Mouse (Mus musculus): ENCODE results near the gene Ifna2. TPM values are rescaled to one million over a fixed set of nuclear protein-coding genes. Genes with fewer than 3 reads are reported as not detected.

The Ifna2 gene
- polyA plus RNA-seq, 1 experiment from 2014 or later = not detected

DNA sequence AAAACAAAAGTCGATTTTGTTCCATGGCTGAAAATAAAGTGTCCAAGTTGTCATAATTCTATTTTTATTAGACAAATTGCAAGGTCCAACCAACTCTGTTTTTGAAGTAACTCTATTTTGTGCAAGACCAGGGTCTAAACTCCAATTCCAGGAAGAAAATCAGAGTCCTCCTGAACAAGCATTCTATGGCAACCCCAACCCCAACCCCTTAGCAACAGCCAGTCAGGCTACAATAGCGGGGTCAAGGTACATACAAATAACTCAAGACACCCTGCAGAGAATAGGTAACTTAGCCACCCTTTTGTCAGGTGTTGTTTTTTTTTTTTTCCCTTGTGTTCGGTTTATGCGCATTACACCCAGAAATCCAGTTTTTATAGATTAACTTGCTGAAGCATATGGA lies 14.0 kb upstream of the Ifna2 start:
- WGBS = 85% methylated on average over 4 of the region's 4 CpGs
- Histone ChIP-seq H3K27me3 (no peaks in the 10 kb centered on the region), H3K4me1 (no peaks in the 10 kb centered on the region), H3K9ac (no peak overlapping the region), H3K4me3 (no peak overlapping the region), H3K27ac (no peak overlapping the region), H3K4me2 (replicated peaks) (no peak overlapping the region), H3K36me3 (no peaks in the 10 kb centered on the region), H3K9me3 (replicated peaks) (no peaks in the 10 kb centered on the region)
- ATAC-seq (ENCODE audit: low FRiP score) = no peak

DNA sequence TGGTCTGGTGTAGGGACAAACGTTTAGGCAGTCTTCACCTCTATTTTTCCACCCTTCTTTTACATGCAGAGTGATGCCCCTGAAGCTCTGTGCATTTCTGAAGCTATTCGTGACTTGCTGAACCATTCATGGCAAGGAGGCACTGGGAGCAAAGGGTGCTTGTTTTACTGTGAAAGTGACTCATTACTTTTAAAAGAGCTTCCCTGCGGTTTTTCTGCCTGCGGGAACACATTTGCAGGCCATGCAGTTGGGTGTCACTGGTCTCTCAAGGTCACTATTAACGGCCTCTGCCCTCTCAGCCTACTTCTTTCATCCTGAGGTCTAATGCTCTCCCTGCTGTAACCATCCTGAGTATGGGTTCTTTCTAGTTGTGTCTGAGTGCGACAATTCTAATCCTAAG lies 13.4 kb upstream of the Ifna2 start:
- Histone ChIP-seq H3K9me3 (replicated peaks) (no peaks in the 10 kb centered on the region), H3K4me3 (no peak overlapping the region), H3K9ac (no peak overlapping the region), H3K27me3 (no peaks in the 10 kb centered on the region), H3K27ac (no peak overlapping the region), H3K4me1 (no peaks in the 10 kb centered on the region), H3K36me3 (no peaks in the 10 kb centered on the region), H3K4me2 (replicated peaks) (no peak overlapping the region)
- 61% methylated on average over 6 of the region's 6 CpGs for WGBS
- no peak for ATAC-seq (ENCODE audit: low FRiP score)

DNA sequence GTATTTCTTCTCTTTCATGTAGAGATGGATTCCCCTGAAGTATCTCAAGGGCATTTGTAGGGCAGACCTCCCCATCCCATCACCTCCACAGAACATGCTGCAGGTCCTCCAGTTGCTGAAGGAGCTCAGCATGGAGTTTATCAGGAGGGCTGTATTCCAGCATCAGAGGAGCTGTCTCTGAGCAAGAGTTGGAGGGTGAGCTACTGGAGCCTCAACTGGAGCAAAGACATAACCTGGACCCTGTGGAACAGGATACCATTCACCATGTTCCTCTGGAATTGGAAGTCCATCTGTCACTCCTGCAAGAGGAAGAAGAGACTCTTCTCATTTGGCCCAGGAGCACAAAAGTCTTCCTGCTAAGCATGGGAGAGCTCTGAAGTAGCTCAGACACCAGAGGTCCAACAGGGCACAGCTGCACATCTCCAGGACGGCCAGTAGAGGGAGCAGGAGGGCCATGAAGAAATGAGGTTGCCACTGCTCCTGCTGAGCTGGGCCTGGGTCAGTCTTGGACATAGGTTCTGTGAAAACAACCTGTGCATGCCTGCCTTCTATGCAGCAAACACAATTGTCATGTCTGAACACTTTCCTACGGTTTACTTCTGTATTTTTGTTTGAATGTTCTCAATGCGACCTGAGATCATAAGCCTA lies 12.6 kb upstream of the Ifna2 start:
- H3K36me3 ChIP-seq = no peaks in the 10 kb centered on the region
- H3K4me3 ChIP-seq = no peak overlapping the region
- H3K9ac ChIP-seq = no peak overlapping the region
- H3K4me2 ChIP-seq (replicated peaks) = no peak overlapping the region
- peak; percentile 71 for ATAC-seq (ENCODE audit: low FRiP score)
- H3K4me1 ChIP-seq = no peaks in the 10 kb centered on the region
- WGBS = 25% methylated on average over 3 of the region's 3 CpGs
- no peak overlapping the region for H3K27ac ChIP-seq
- H3K9me3 ChIP-seq (replicated peaks) = no peaks in the 10 kb centered on the region
- no peaks in the 10 kb centered on the region for H3K27me3 ChIP-seq

DNA sequence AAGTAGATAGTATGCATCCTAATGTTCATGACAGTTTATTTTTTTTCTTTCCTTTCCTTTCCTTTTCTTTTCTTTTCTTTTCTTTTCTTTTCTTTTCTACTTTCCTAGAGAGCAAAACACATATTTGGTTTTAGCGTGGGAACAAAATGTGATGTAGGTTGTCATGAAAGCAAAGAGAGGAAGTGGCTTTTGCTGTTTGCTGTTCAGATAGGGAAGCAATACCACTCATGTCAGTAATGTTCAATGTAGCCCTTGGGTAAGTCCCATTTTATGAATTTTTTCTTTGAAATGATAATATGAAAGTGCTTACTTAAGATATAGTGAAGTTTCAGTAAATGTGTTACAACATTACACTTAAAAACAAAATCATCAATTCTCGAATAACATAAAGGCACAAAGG lies 9.7 kb upstream of the Ifna2 start:
- Histone ChIP-seq H3K4me2 (replicated peaks) (no peak overlapping the region), H3K27me3 (no peaks in the 10 kb centered on the region), H3K9ac (no peak overlapping the region), H3K4me1 (no peaks in the 10 kb centered on the region), H3K9me3 (replicated peaks) (no peaks in the 10 kb centered on the region), H3K4me3 (no peak overlapping the region), H3K36me3 (no peaks in the 10 kb centered on the region), H3K27ac (no peak overlapping the region)
- WGBS = 92% methylated on average over 2 of the region's 2 CpGs
- ATAC-seq (ENCODE audit: low FRiP score) = no peak

DNA sequence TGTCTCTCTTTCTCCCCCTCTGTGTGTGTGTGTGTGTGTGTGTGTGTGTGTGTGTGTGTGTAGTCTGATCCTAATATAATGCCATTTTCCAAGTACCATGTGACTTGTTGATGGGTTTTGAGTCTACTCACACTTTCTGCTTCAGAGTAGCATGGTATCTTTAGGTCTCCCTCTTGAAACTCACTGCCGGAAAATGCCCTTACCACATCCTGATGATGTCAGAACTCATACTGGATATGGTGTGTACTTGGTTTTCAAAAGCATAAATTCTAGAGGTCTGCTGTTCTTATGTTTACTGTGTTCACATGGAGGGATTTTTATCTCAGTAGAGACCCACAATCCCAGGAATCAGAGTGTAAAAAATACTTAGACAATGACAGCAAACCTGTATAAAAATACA lies 8.8 kb upstream of the Ifna2 start:
- no peak for ATAC-seq (ENCODE audit: low FRiP score)
- no peaks in the 10 kb centered on the region for H3K36me3 ChIP-seq
- no peak overlapping the region for H3K9ac ChIP-seq
- no peak overlapping the region for H3K4me3 ChIP-seq
- 81% methylated on average over 1 of the region's 1 CpGs for WGBS
- no peaks in the 10 kb centered on the region for H3K27me3 ChIP-seq
- H3K4me2 ChIP-seq (replicated peaks) = no peak overlapping the region
- H3K27ac ChIP-seq = no peak overlapping the region
- no peaks in the 10 kb centered on the region for H3K9me3 ChIP-seq (replicated peaks)
- H3K4me1 ChIP-seq = no peaks in the 10 kb centered on the region

DNA sequence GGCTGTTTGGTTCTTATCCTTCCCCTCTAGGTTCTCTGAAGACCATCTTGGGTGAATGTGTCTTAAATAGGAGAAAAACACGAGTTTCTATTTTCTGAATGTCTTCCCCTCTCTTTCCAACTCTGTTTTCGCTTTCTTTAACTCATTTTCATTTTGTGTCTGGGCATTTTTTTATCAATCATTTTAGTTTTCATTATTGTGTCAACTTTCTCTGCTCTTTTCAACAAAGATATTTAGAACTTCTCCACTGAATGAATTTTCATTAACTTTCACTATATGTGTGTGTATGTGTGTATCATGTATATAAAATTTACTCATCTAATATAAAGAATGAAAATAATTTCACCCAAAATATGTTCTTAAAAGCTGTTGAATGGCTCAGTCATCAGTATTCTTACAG lies 7.5 kb upstream of the Ifna2 start, which contains the start of gene Ifnab:
TSS of gene Ifnab (minus strand) at position 101 of the 400 bp plus-strand sequence.
- H3K36me3 ChIP-seq = no peaks in the 10 kb centered on the region
- WGBS = 68% methylated on average over 2 of the region's 2 CpGs
- no peak within 1 kb of the TSS for H3K27ac ChIP-seq
- H3K4me1 ChIP-seq = no peaks in the 10 kb centered on the region
- H3K4me3 ChIP-seq = no peak within 1 kb of the TSS
- H3K27me3 ChIP-seq = no peaks in the 10 kb centered on the region
- H3K9me3 ChIP-seq (replicated peaks) = no peaks in the 10 kb centered on the region
- no peak within 1 kb of the TSS for H3K9ac ChIP-seq
- no peak within 1 kb of the TSS for H3K4me2 ChIP-seq (replicated peaks)
- no peak for ATAC-seq (ENCODE audit: low FRiP score)

DNA sequence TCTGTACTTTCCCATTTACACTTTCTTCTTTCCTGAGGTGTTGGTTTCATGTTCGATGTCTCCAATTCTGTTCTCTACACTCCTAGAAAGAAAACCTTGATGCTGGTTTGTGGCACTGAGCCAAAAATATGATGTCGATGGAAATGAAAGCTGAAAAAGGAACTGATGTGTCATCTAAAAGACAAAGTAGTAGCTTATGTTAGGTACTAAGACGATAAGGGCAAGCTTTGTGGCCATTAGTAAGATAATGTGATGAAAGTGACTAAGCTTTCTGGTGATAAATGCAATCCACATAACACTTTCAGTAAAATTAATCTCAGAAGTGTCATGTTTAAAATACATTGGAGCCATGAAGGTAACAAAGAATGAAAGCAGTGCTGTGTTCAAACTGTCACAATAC lies 2.4 kb downstream of the Ifna2 start:
- WGBS = 73% methylated on average over 3 of the region's 3 CpGs
- no peaks in the 10 kb centered on the region for H3K27me3 ChIP-seq

DNA sequence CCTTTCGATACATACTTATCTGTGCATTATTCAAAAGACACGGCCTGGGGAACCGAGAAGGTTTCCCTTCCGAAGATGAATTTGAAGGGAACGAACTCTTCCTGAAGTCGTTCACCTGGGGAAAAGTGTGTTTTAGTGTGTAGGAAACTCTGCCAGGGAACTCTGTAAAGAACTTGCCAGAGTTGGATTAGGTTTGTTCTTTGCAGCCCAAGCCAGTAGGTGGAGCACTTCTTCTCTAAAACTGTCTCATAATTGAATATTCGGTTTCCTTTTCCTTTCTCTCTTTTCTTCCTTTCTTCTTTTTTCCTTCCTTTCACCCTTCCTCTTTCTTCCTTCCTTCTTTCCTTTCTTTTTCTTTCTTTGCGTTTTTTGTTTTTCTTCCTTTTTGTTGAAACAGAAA lies 3.4 kb downstream of the Ifna2 start:
- Histone ChIP-seq H3K36me3 (no peaks in the 10 kb centered on the region), H3K9ac (no peak overlapping the region), H3K4me1 (no peaks in the 10 kb centered on the region), H3K4me2 (replicated peaks) (no peak overlapping the region), H3K27me3 (no peaks in the 10 kb centered on the region), H3K4me3 (no peak overlapping the region), H3K27ac (no peak overlapping the region), H3K9me3 (replicated peaks) (no peaks in the 10 kb centered on the region)
- 55% methylated on average over 8 of the region's 8 CpGs for WGBS
- ATAC-seq (ENCODE audit: low FRiP score) = no peak

More for the DNA sequence above, 2.4 kb downstream of the Ifna2 start:
- Histone ChIP-seq H3K27ac (no peak overlapping the region), H3K36me3 (no peaks in the 10 kb centered on the region), H3K4me3 (no peak overlapping the region), H3K4me1 (no peaks in the 10 kb centered on the region), H3K4me2 (replicated peaks) (no peak overlapping the region), H3K9me3 (replicated peaks) (no peaks in the 10 kb centered on the region), H3K9ac (no peak overlapping the region)
- no peak for ATAC-seq (ENCODE audit: low FRiP score)

DNA sequence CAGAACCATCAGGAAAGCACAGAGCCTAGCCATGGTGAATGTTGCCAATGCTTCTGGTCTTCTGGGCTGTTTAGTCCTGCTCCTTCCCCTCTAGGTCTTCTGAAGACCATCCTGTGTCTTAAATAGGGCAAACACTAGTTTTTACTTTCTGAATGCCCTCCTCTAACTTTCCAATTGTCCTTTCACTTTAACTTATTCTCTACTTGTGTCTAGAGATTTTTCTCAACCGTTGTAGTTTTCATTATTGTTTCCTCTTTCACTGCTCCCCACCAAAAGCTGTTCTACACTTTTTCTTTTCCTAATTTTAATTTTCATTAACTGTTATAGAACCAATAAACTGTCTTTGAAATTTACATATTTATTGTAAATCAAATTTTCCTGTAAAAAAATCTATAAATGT lies 6.9 kb downstream of the Ifna2 start, which contains the start of gene Ifna16:
TSS of gene Ifna16 (minus strand) at position 101 of the 400 bp plus-strand sequence.
- H3K27ac ChIP-seq = no peak within 1 kb of the TSS
- no peaks in the 10 kb centered on the region for H3K36me3 ChIP-seq
- WGBS = 93% methylated on average over 1 of the region's 1 CpGs
- H3K4me3 ChIP-seq = no peak within 1 kb of the TSS
- H3K9me3 ChIP-seq (replicated peaks) = no peaks in the 10 kb centered on the region
- H3K27me3 ChIP-seq = no peaks in the 10 kb centered on the region
- H3K4me1 ChIP-seq = no peaks in the 10 kb centered on the region
- no peak for ATAC-seq (ENCODE audit: low FRiP score)
- no peak within 1 kb of the TSS for H3K4me2 ChIP-seq (replicated peaks)
- no peak within 1 kb of the TSS for H3K9ac ChIP-seq

DNA sequence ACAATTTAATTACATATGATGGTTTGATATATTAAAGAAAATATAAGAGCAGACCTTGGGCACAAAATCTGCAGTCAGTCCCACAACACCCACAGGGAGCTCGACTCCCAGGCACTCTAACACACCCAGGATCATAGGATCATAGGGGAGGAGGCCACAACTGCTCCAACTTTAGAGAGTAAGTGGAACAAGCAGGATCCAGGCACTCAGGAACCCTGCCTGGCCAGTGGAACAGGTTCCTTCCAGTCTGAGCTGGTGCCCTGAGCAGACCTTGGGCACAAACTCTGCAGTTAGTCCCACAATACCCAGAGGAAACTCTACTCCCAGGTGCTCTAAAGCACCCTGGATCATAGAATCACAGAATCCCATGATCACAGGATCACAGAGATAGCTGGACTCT lies 28.3 kb downstream of the Ifna2 start:
- no peak for ATAC-seq (ENCODE audit: low FRiP score)
- Histone ChIP-seq H3K9ac (no peak overlapping the region), H3K4me1 (no peaks in the 10 kb centered on the region), H3K9me3 (replicated peaks) (no peaks in the 10 kb centered on the region), H3K36me3 (no peaks in the 10 kb centered on the region), H3K27ac (no peak overlapping the region), H3K4me3 (no peak overlapping the region), H3K27me3 (no peaks in the 10 kb centered on the region), H3K4me2 (replicated peaks) (no peak overlapping the region)
- WGBS = 50% methylated on average over 1 of the region's 1 CpGs

DNA sequence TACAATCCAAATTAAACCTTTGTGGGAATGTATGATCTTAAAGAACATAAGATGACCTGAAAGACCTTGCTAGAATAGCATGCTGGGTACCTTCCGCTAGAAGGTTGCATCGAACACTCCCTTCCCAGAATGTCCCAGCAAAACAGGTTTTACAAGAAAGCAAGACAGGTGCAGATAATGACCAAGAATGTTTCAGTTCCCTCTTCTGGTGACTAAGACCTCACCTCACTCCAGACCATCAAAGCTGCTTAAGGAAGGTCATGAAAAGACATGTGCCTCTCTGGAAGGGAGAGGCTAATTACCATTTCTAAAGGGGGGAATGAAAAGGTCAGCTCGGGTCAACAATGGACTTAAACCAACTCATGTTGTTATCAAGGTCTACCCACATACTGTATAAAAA lies 30.1 kb downstream of the Ifna2 start:
- Histone ChIP-seq H3K9ac (no peak overlapping the region), H3K4me2 (replicated peaks) (no peak overlapping the region), H3K27ac (no peak overlapping the region), H3K4me1 (no peaks in the 10 kb centered on the region), H3K36me3 (no peaks in the 10 kb centered on the region), H3K4me3 (no peak overlapping the region), H3K9me3 (replicated peaks) (no peaks in the 10 kb centered on the region), H3K27me3 (no peaks in the 10 kb centered on the region)
- no peak for ATAC-seq (ENCODE audit: low FRiP score)
- 82% methylated on average over 3 of the region's 3 CpGs for WGBS

DNA sequence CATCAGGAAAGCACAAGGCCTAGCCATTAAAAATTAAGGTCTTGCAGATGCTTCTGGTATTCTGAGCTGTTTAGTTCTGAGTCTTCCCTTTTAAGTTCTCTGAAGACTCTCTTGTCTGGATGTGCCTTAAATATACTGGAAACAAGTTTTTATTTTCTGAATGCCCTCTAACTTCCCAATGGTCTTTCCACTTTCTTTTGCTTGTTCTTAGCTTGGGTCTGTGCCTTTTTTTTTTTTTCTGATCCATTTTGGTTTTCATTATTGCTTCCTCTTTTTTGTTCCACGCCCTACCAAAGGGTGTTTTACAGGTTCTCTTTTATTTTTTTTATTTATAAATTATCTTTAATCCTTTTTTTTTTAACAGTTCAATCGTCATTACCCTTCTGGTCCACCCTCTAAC lies 39.4 kb downstream of the Ifna2 start, which contains the start of gene Ifna13:
TSS of gene Ifna13 (minus strand) at position 101 of the 400 bp plus-strand sequence.
- Histone ChIP-seq H3K27ac (no peak within 1 kb of the TSS), H3K4me2 (replicated peaks) (no peak within 1 kb of the TSS), H3K27me3 (no peaks in the 10 kb centered on the region), H3K4me1 (no peaks in the 10 kb centered on the region), H3K9me3 (replicated peaks) (no peaks in the 10 kb centered on the region), H3K36me3 (no peaks in the 10 kb centered on the region), H3K9ac (no peak within 1 kb of the TSS), H3K4me3 (no peak within 1 kb of the TSS)
- no peak for ATAC-seq (ENCODE audit: low FRiP score)
- 69% methylated on average over 2 of the region's 2 CpGs for WGBS

DNA sequence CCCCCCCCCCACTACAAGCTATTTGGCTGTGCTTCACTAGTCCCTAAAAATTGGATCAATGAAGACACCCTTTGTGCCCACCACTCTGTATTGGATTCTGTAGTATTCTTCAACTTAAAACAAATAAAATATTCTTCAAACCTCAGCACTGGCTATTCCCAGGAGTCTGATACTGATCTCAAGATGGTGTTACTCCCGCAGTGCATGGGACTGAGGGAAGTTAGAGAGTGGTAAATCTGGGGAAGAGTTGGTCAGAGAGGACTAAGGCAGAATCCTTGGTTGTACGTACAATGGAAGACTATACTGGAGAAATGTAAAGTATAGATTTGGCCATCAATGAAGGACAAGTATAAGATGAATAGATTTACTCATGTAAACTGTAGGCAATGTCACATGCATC lies 41.2 kb downstream of the Ifna2 start:
- H3K4me1 ChIP-seq = no peaks in the 10 kb centered on the region
- no peak overlapping the region for H3K9ac ChIP-seq
- H3K27me3 ChIP-seq = no peaks in the 10 kb centered on the region
- WGBS = 39% methylated on average over 2 of the region's 2 CpGs
- no peak overlapping the region for H3K27ac ChIP-seq
- no peaks in the 10 kb centered on the region for H3K36me3 ChIP-seq
- no peak overlapping the region for H3K4me3 ChIP-seq
- no peak for ATAC-seq (ENCODE audit: low FRiP score)
- H3K9me3 ChIP-seq (replicated peaks) = no peaks in the 10 kb centered on the region
- H3K4me2 ChIP-seq (replicated peaks) = no peak overlapping the region

Data from hindbrain, embryonic 12.5 days (tissue).